Mouse (Mus musculus): ENCODE measurements around the gene Sgsm2. TPM values are rescaled to one million over a fixed set of nuclear protein-coding genes. Genes with fewer than 3 reads are reported as not detected.

Sgsm2 gene
- polyA plus RNA-seq, 1 experiment from 2014 or later, result 6.6 TPM

- H3K27me3 ChIP-seq (ENCODE audit: insufficient read depth, low read length), result no peaks in the 10 kb centered on the region
- no peak overlapping the region for H3K9ac ChIP-seq (replicated peaks; ENCODE audit: low read length)
- peaks cover 65% of the 10 kb centered on the region for H3K4me1 ChIP-seq (ENCODE audit: insufficient read depth, low read length)
- no peak for ATAC-seq (ENCODE audit: low FRiP score, low TSS enrichment)
- H3K27ac ChIP-seq (ENCODE audit: low read length), result peak overlapping the region; percentile 96
- peaks cover 16% of the 10 kb centered on the region; the same call in 1 of the 2 replicates for H3K36me3 ChIP-seq (ENCODE audit: insufficient read depth, low read length)
- peak overlapping the region; percentile 71 for H3K4me2 ChIP-seq (replicated peaks; ENCODE audit: low read depth, low read length)
- no peaks in the 10 kb centered on the region for H3K9me3 ChIP-seq (ENCODE audit: low read length)
- 22% methylated on average over 6 of the region's 6 CpGs for WGBS
- H3K4me3 ChIP-seq (ENCODE audit: low read length), result peak overlapping the region; percentile 54; the same call in 1 of the 2 replicates
These were observed 57.9 kb downstream of the Sgsm2 start for GRCm38 (mm10) chr11:74838971-74839370.

GRCm38 (mm10) chr11:74838441-74838840 lies 58.4 kb downstream of the Sgsm2 start:
- Histone ChIP-seq H3K4me2 (replicated peaks; ENCODE audit: low read depth, low read length) (peak overlapping the region; percentile 71), H3K36me3 (ENCODE audit: insufficient read depth, low read length) (peaks cover 12% of the 10 kb centered on the region; the same call in 1 of the 2 replicates), H3K9ac (replicated peaks; ENCODE audit: low read length) (peak overlapping the region; percentile 67), H3K4me3 (ENCODE audit: low read length) (peak overlapping the region; percentile 54), H3K27me3 (ENCODE audit: insufficient read depth, low read length) (no peaks in the 10 kb centered on the region), H3K9me3 (ENCODE audit: low read length) (no peaks in the 10 kb centered on the region), H3K4me1 (ENCODE audit: insufficient read depth, low read length) (peaks cover 70% of the 10 kb centered on the region), H3K27ac (ENCODE audit: low read length) (peak overlapping the region; percentile 96)
- WGBS, result under 1% methylated on average over 35 of the region's 35 CpGs
- ATAC-seq (ENCODE audit: low FRiP score, low TSS enrichment), result peak; percentile 64

- peak overlapping the region; percentile 54 for H3K4me3 ChIP-seq (ENCODE audit: low read length)
- H3K9ac ChIP-seq (replicated peaks; ENCODE audit: low read length), result peak overlapping the region; percentile 67
- H3K27me3 ChIP-seq (ENCODE audit: insufficient read depth, low read length), result no peaks in the 10 kb centered on the region
- H3K9me3 ChIP-seq (ENCODE audit: low read length), result no peaks in the 10 kb centered on the region
- WGBS, result under 1% methylated on average over 53 of the region's 54 CpGs
- peak overlapping the region; percentile 71 for H3K4me2 ChIP-seq (replicated peaks; ENCODE audit: low read depth, low read length)
- H3K27ac ChIP-seq (ENCODE audit: low read length), result peak overlapping the region; percentile 96
- peaks cover 6% of the 10 kb centered on the region; the same call in 1 of the 2 replicates for H3K36me3 ChIP-seq (ENCODE audit: insufficient read depth, low read length)
- peaks cover 71% of the 10 kb centered on the region for H3K4me1 ChIP-seq (ENCODE audit: insufficient read depth, low read length)
- peak; percentile 64 for ATAC-seq (ENCODE audit: low FRiP score, low TSS enrichment)
These were observed 59.0 kb downstream of the Sgsm2 start for GRCm38 (mm10) chr11:74837694-74838431.

- ATAC-seq (ENCODE audit: low FRiP score, low TSS enrichment), result no peak
- H3K4me1 ChIP-seq (ENCODE audit: insufficient read depth, low read length), result peaks cover 67% of the 10 kb centered on the region
- 53% methylated on average over 16 of the region's 16 CpGs for WGBS
These were observed 59.7 kb downstream of the Sgsm2 start for GRCm38 (mm10) chr11:74837056-74837693.

GRCm38 (mm10) chr11:74836225-74837055 lies 60.4 kb downstream of the Sgsm2 start:
- H3K36me3 ChIP-seq (ENCODE audit: insufficient read depth, low read length), result no peaks in the 10 kb centered on the region
- no peak overlapping the region for H3K27ac ChIP-seq (ENCODE audit: low read length)
- ATAC-seq (ENCODE audit: low FRiP score, low TSS enrichment), result no peak
- no peaks in the 10 kb centered on the region for H3K27me3 ChIP-seq (ENCODE audit: insufficient read depth, low read length)
- no peak overlapping the region for H3K9ac ChIP-seq (replicated peaks; ENCODE audit: low read length)
- no peak overlapping the region for H3K4me2 ChIP-seq (replicated peaks; ENCODE audit: low read depth, low read length)
- no peaks in the 10 kb centered on the region for H3K9me3 ChIP-seq (ENCODE audit: low read length)
- H3K4me1 ChIP-seq (ENCODE audit: insufficient read depth, low read length), result peaks cover 60% of the 10 kb centered on the region
- 92% methylated on average over 22 of the region's 22 CpGs for WGBS
- H3K4me3 ChIP-seq (ENCODE audit: low read length), result no peak overlapping the region

More at GRCm38 (mm10) chr11:74837056-74837693, 59.7 kb downstream of the Sgsm2 start:
- H3K4me3 ChIP-seq (ENCODE audit: low read length), result peak overlapping the region; percentile 54
- H3K27ac ChIP-seq (ENCODE audit: low read length), result peak overlapping the region; percentile 96
- H3K27me3 ChIP-seq (ENCODE audit: insufficient read depth, low read length), result no peaks in the 10 kb centered on the region
- no peaks in the 10 kb centered on the region for H3K9me3 ChIP-seq (ENCODE audit: low read length)
- H3K4me2 ChIP-seq (replicated peaks; ENCODE audit: low read depth, low read length), result peak overlapping the region; percentile 71
- H3K36me3 ChIP-seq (ENCODE audit: insufficient read depth, low read length), result no peaks in the 10 kb centered on the region
- H3K9ac ChIP-seq (replicated peaks; ENCODE audit: low read length), result peak overlapping the region; percentile 67

GRCm38 (mm10) chr11:74835593-74836224 lies 61.2 kb downstream of the Sgsm2 start:
- H3K4me2 ChIP-seq (replicated peaks; ENCODE audit: low read depth, low read length), result no peak overlapping the region
- WGBS, result 91% methylated on average over 6 of the region's 6 CpGs
- peaks cover 53% of the 10 kb centered on the region for H3K4me1 ChIP-seq (ENCODE audit: insufficient read depth, low read length)
- no peak overlapping the region for H3K9ac ChIP-seq (replicated peaks; ENCODE audit: low read length)
- no peaks in the 10 kb centered on the region for H3K36me3 ChIP-seq (ENCODE audit: insufficient read depth, low read length)
- no peak for ATAC-seq (ENCODE audit: low FRiP score, low TSS enrichment)
- H3K27ac ChIP-seq (ENCODE audit: low read length), result no peak overlapping the region
- H3K27me3 ChIP-seq (ENCODE audit: insufficient read depth, low read length), result no peaks in the 10 kb centered on the region
- no peaks in the 10 kb centered on the region for H3K9me3 ChIP-seq (ENCODE audit: low read length)
- no peak overlapping the region for H3K4me3 ChIP-seq (ENCODE audit: low read length)

GRCm38 (mm10) chr11:74834650-74835277 lies 62.1 kb downstream of the Sgsm2 start:
- no peak overlapping the region for H3K4me3 ChIP-seq (ENCODE audit: low read length)
- no peak overlapping the region for H3K4me2 ChIP-seq (replicated peaks; ENCODE audit: low read depth, low read length)
- no peaks in the 10 kb centered on the region for H3K36me3 ChIP-seq (ENCODE audit: insufficient read depth, low read length)
- H3K9ac ChIP-seq (replicated peaks; ENCODE audit: low read length), result no peak overlapping the region
- no peaks in the 10 kb centered on the region for H3K27me3 ChIP-seq (ENCODE audit: insufficient read depth, low read length)
- ATAC-seq (ENCODE audit: low FRiP score, low TSS enrichment), result no peak
- peaks cover 43% of the 10 kb centered on the region for H3K4me1 ChIP-seq (ENCODE audit: insufficient read depth, low read length)
- WGBS, result 43% methylated on average over 5 of the region's 5 CpGs
- no peaks in the 10 kb centered on the region for H3K9me3 ChIP-seq (ENCODE audit: low read length)
- H3K27ac ChIP-seq (ENCODE audit: low read length), result peak overlapping the region; percentile 39

- H3K4me3 ChIP-seq (ENCODE audit: low read length), result no peak overlapping the region
- H3K4me2 ChIP-seq (replicated peaks; ENCODE audit: low read depth, low read length), result no peak overlapping the region
- H3K36me3 ChIP-seq (ENCODE audit: insufficient read depth, low read length), result no peaks in the 10 kb centered on the region
- 0 out of 2 replicates have a peak overlapping the region, but pooled peaks have one; percentile 62 for H3K9ac ChIP-seq (replicated peaks; ENCODE audit: low read length)
- no peaks in the 10 kb centered on the region for H3K27me3 ChIP-seq (ENCODE audit: insufficient read depth, low read length)
- H3K9me3 ChIP-seq (ENCODE audit: low read length), result no peaks in the 10 kb centered on the region
- H3K4me1 ChIP-seq (ENCODE audit: insufficient read depth, low read length), result peaks cover 42% of the 10 kb centered on the region
- 28% methylated on average over 1 of the region's 1 CpGs for WGBS
- no peak for ATAC-seq (ENCODE audit: low FRiP score, low TSS enrichment)
- H3K27ac ChIP-seq (ENCODE audit: low read length), result peak overlapping the region; percentile 39
These were observed 62.6 kb downstream of the Sgsm2 start for GRCm38 (mm10) chr11:74834359-74834638.
